Mouse (Mus musculus): Measurements from ENCODE around the gene Nphs1.
A peak's percentile ranks its signal among the peaks of the same experiment; 100 is the strongest.

- TF ChIP-seq CTCF (IDR thresholded peaks at IDR 0.05; ENCODE audit: borderline replicate concordance, insufficient read depth, low read length) (peak; percentile 36; the same call in 1 of the 2 replicates), POLR2A (IDR thresholded peaks at IDR 0.05; ENCODE audit: low read depth, low read length) (no peak)
These were observed 26.3 kb upstream of the Nphs1 start for GRCm38 (mm10) chr7:30431793-30432192.

All from embryonic fibroblast, embryonic 13.5 days (primary cell).